Mouse (Mus musculus) CH12.LX (cell line): Measurements from ENCODE around the gene G3bp2.
A peak's percentile ranks its signal among the peaks of the same experiment; 100 is the strongest.

Experiments used
- BHLHE40 ChIP-seq: IDR thresholded peaks from 2 replicates; pipeline ENCODE4 v1.6.1; 2011; ENCODE audit warnings: mild to moderate bottlenecking, low read depth, low read length, improper control_type of control experiment
- CTCF ChIP-seq, 2 experiments: IDR thresholded peaks in 1 of 2; conservative IDR thresholded peaks in 1 of 2; 2 replicates each; pipeline ENCODE4 v1.5.1; 2011 to 2012; ENCODE audit warnings: low read depth in 2 of 2, low read length in 2 of 2, improper control_type of control experiment in 1 of 2, inconsistent platforms in 1 of 2, mild to moderate bottlenecking in 1 of 2, moderate library complexity in 1 of 2
- ETS1 ChIP-seq: conservative IDR thresholded peaks from 2 replicates; pipeline ENCODE4 v1.6.1; 2012; ENCODE audit warnings: low read depth, mild to moderate bottlenecking, inconsistent platforms, low read length, improper control_type of control experiment, moderate library complexity
- MYC ChIP-seq: IDR thresholded peaks from 2 replicates; pipeline ENCODE4 v1.6.1; 2011; ENCODE audit warnings: low read depth, mild to moderate bottlenecking, improper control_type of control experiment, low read length
- NELFE ChIP-seq: IDR thresholded peaks from 2 replicates; pipeline ENCODE4 v1.6.1; 2011; ENCODE audit warnings: low read depth, low read length, improper control_type of control experiment
- NRF1 ChIP-seq: IDR thresholded peaks from 2 replicates; pipeline ENCODE4 v1.6.1; 2014; ENCODE audit warnings: low read depth, mild to moderate bottlenecking, inconsistent platforms, low read length, improper control_type of control experiment, moderate library complexity
- POLR2A ChIP-seq: IDR thresholded peaks from 2 replicates; pipeline ENCODE4 v1.6.1; 2011; ENCODE audit warnings: low read depth, mild to moderate bottlenecking, improper control_type of control experiment, low read length
- RAD21 ChIP-seq: IDR thresholded peaks from 2 replicates; pipeline ENCODE4 v1.6.1; 2011; ENCODE audit warnings: low read depth, mild to moderate bottlenecking, low read length, improper control_type of control experiment, moderate library complexity
- SMC3 ChIP-seq: IDR thresholded peaks from 2 replicates; pipeline ENCODE4 v1.6.1; 2011; ENCODE audit warnings: low read depth, low read length, improper control_type of control experiment
- USF1 ChIP-seq: IDR thresholded peaks from 2 replicates; pipeline ENCODE4 v1.6.1; 2014; ENCODE audit warnings: low read depth, mild to moderate bottlenecking, inconsistent platforms, low read length, improper control_type of control experiment
- ZMIZ1 ChIP-seq: IDR thresholded peaks from 2 replicates; pipeline ENCODE4 v1.6.1; 2012; ENCODE audit warnings: low read depth, mild to moderate bottlenecking, inconsistent platforms, low read length, improper control_type of control experiment

DNA sequence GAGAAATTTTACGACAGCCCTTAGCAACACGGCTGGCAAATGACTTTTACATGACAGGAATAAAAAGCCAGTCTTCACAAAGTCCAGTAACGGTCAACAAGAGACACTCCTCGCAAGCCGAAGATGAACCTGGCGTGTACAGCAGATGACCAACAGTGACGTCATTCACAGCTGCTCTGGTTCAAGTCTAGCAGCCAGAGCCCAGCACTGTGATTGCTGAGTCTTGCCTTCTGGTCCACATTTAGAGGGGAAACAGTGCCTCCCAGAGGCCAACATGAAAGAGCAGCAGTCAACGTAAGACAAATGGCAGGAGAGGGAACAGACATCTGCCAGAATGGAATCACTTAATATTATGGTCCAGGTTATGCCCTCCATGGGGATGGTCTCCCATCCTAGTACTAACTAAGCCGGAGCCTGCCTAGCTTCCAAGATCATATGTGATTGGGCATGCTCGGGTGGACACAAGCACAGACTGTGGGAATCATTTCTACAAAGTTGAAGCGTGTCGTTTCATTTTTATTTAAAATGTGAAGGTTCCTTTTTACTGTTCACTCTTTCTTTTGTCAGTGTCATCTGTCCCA, 34.4 kb upstream of the G3bp2 start:
- no peak for TF ChIP-seq NELFE
- peak; percentile 62 to 91 for TF ChIP-seq CTCF (conservative IDR thresholded peaks at IDR 0.05 in 1 of 2, IDR thresholded peaks at IDR 0.05 in 1 of 2; ENCODE audit: low read depth in 2 of 2, low read length in 2 of 2)
- peak; percentile 74 for TF ChIP-seq SMC3
- TF ChIP-seq POLR2A: no peak
- peak; percentile 50; the same call in 1 of the 2 replicates for TF ChIP-seq ETS1
- no peak for TF ChIP-seq USF1
- no peak for TF ChIP-seq MYC
- TF ChIP-seq RAD21: peak; percentile 93
- TF ChIP-seq BHLHE40: no peak
- no peak for TF ChIP-seq NRF1
- TF ChIP-seq ZMIZ1: no peak
